Mouse (Mus musculus) heart, postnatal 0 days (tissue): ENCODE measurements around the gene Oog4.

Experiments used
- CTCF ChIP-seq: IDR thresholded peaks from 2 replicates; pipeline ENCODE4 v1.5.1; 2016; ENCODE audit warnings: antibody characterized with exemption, control low read depth, low read depth
- EP300 ChIP-seq: IDR thresholded peaks from 2 replicates; pipeline ENCODE4 v1.6.1; 2016; ENCODE audit warnings: antibody characterized with exemption, low read depth

DNA sequence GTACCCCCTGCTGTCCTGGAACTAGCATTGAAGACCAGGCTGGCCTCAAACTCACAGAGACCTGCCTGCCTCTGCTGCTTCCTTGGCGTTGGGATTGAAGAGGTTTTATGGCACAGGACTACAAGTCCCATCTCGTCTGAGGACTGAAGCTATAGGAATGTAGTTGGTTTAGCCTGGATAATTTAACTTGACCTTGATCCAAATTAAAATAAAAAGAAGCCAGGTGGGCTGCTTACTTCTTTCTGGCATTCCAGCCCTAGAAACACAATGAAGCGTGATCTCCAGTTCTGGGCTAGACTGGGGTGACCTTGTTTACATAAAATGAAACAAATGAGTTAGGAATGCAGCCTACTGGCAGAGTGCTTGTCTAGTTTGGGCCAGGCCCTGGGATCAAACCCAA, 36.0 kb downstream of the Oog4 start:
- no peak for TF ChIP-seq CTCF
- TF ChIP-seq EP300 = no peak
